Mouse (Mus musculus): ENCODE results near the gene Gm28778. TPM values are rescaled to one million over a fixed set of nuclear protein-coding genes. Genes with fewer than 3 reads are reported as not detected.

Gm28778 gene
- not detected for total RNA-seq (2023)

DNA sequence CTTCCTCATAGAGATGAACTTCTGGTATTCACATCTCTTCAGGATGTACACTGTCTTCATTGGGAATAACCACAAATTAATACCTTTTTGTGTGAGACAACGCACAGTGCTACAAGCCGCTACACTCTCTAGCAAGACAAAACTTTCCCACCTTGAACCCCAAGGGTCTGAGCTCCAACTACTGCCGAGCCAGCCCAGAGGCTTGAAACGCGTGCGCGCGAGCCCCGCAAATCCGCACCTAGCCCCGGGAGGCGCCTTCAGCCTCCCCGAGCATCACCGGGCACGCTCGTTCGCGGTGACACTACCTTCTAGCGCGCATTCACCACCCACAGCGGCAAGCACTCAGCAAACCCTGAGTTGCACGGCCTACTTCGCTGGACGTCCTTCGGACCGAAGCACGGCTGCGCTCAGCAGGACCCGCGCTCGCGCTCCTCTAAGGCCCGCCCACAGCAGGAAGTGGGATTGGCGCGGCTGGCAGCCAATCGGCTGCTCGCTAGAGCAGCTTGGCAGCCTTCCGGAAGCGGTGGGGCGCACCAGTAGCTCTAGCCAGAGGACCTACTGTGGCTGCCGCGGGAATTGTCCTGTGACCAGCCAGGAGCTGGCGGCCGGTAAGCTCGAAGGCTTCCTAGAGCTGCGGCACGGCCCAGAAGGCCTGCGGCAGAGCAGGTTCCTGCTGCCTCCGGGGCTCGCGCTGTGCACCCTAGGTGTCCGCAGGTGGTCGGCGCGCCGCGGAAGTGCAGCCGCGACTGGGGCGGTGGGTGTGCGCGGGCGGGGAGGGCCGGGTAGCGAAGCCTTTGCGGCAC, at the start of gene Gm28778, which contains the start of the genes Pms1 and Ormdl1:
Gene Gm28778 (plus strand): TSS at position 531 of the 803 bp plus-strand sequence.
Gene Pms1 (minus strand): TSS at position 438 of the 803 bp plus-strand sequence.
Gene Ormdl1 (plus strand): TSS at position 515 of the 803 bp plus-strand sequence.

DNA sequence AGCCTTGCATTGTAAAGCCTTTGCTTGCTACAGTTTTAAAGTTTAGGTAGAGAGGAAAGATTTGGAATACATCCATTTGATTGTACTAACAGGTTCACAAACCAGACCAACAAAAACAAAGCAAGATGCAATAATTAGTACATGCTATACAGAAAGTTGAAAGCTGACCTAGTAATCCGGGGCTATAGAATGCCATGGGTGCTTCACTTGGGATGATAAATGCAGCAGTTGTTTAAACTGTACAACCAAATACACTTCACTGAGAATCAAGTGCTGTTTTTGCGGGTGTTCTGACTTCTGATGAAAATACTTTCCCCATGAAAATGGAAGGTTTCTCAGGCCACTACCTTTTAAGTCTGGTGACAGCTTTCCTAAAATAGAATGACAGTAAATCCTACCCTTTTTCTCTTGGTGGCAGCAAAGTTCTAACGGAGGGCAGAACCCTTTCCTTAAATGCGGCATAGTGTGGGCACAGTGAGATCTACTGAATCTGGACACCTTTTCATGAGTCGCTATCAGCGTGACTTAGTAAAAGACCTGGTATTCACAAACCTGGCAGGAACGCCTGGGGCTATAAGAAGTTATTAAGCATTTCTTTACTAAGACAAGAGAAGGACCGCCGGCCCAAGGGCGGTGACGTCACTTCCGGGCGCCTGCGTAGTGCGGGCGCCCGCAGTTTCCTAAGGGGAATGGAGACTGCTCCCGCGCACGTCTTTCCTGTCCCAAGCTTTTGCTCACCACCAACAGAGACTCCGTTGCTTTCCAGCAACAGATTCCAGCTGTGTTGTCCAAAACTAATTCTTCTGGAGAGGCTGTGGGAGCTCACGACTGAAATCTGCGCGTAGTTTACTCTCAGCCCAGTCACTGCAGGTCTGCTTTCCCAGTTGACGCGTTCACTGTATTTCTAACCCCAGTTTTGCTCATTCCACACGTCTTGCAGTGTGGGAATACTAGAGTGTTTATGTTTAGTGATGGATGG, 16.4 kb downstream of the Gm28778 start, which contains the start of gene Osgepl1:
Gene Osgepl1 (plus strand): TSS at position 636 of the 979 bp plus-strand sequence.

DNA sequence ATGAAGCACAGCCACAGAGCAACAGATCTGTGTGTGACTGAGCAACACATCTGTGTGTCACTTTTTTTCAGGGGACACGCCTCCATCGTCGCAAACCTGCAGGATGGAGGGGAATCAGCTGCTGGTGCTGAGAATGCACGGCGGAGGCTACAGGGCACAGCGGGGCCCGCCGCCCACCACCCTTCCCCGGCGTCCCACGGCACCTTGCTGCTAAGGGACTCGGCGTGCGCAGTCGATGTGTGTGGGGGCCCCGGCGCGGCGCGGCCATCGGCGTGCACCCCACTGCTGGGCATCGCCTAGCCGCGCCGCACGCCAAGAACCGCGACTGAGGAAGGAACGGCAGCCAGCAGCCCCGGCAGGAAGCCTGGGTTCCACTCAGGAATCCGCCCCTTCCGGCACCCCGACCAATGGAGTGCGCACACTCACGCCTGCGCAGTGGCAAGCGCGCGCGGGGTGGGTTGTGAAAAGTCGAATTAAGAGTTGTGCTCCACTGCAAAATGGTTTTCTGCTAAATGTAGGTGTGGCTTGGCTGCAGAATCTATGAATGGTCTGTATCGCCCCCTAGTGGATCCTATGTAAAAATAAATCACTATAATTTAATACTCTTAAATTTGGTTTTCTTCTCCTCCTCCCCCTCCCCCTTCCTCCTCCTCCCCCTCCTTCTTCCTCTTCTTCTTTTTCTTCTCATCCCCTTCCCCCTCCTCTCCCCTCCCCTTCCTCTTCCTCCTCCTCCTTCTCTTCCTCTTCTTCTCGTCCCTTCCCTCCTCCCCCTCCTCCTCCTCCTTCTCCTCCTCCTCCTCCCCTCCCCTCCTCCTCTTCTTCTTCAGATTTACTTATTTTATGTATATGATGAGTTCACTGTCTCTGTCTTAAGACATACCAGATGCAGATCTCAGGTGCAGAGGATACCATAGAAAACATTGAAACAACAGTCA, 55.7 kb downstream of the Gm28778 start, which contains the start of the genes Asdurf, Gm28551 and Asnsd1:
Gene Asdurf (minus strand): TSS at position 293 of the 935 bp plus-strand sequence.
Gene Gm28551 (minus strand): TSS at position 341 of the 935 bp plus-strand sequence.
Gene Asnsd1 (minus strand): TSS at position 426 of the 935 bp plus-strand sequence.

Other genes with a start within 250 kb of the Gm28778 start
- gene Mstn, start 235.5 kb upstream of the Gm28778 start, total RNA-seq (2023) = not detected
- not detected for gene 1700019A02Rik, start 109.5 kb upstream of the Gm28778 start, total RNA-seq (2023)
- gene Pms1, start 93 bp upstream of the Gm28778 start, total RNA-seq (2023) = 19.6 TPM
- 16.3 TPM for gene Ormdl1, start within 50 bp of the Gm28778 start, total RNA-seq (2023)
- gene Osgepl1, start 16.5 kb downstream of the Gm28778 start, total RNA-seq (2023) = 6.4 TPM
- gene Asdurf, start 55.5 kb downstream of the Gm28778 start, total RNA-seq (2023) = 12.1 TPM
- 0.28 TPM for gene Gm28551, start 55.6 kb downstream of the Gm28778 start, total RNA-seq (2023)
- 32.0 TPM for gene Asnsd1, start 55.6 kb downstream of the Gm28778 start, total RNA-seq (2023)